Mouse (Mus musculus): ENCODE measurements around the gene Hsd17b14. TPM values are rescaled to one million over a fixed set of nuclear protein-coding genes. Genes with fewer than 3 reads are reported as not detected.

The Hsd17b14 gene
- polyA plus RNA-seq, 1 experiment from 2014 or later = 0.52 TPM

DNA sequence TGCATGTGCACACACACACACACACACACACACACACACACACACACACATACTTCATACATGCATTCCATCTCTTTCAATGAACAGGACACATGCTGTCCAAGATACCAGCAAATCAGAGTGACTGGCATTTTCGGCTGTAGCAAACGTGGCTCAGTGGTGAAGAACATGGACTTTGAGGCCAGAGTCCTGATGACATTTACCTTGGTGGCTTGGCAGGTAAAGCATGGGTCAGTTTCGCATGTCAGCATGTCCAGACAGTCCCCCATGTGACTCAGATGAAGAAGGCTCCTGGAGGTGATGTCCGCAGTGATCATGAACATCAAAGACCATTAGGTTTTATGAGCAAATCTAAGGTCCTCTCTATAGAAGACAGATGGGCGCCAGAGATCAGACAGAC, 42.3 kb downstream of the Hsd17b14 start:
- Histone ChIP-seq H3K4me1 (0 out of 2 replicates have a peak, but pooled peaks cover 8% of the 10 kb centered on the region), H3K4me2 (no peak overlapping the region), H3K9ac (no peak overlapping the region), H3K36me3 (replicated peaks) (no peaks in the 10 kb centered on the region), H3K27me3 (no peaks in the 10 kb centered on the region), H3K9me3 (no peaks in the 10 kb centered on the region), H3K4me3 (replicated peaks) (no peak overlapping the region), H3K27ac (no peak overlapping the region)
- no peak for ATAC-seq (ENCODE audit: low FRiP score)
- 89% methylated on average over 5 of the region's 5 CpGs for WGBS

DNA sequence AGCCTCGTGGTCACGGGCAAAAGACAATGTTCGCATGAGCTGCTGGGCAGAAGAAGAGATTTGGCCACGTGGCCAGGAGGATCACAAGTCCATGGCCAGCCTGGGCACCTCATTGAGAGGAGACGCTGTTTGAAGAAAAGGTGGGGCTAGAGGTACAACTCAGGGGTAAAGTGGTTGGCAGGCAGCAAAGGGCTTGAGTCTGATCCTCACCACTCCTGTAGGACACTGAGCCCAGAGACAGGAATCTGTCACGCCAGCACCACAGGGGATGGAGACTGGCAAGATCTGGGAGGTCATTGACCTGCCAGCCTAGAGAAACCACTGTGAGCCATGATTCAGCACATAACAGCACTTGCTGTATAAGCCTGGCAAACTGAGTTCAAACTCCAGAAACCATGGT, 42.8 kb downstream of the Hsd17b14 start:
- H3K9me3 ChIP-seq = no peaks in the 10 kb centered on the region
- H3K4me1 ChIP-seq = 0 out of 2 replicates have a peak, but pooled peaks cover 8% of the 10 kb centered on the region
- H3K27ac ChIP-seq = no peak overlapping the region
- WGBS = 93% methylated on average over 6 of the region's 6 CpGs
- H3K4me2 ChIP-seq = no peak overlapping the region
- no peaks in the 10 kb centered on the region for H3K27me3 ChIP-seq
- no peak overlapping the region for H3K9ac ChIP-seq
- no peak overlapping the region for H3K4me3 ChIP-seq (replicated peaks)
- no peak for ATAC-seq (ENCODE audit: low FRiP score)
- no peaks in the 10 kb centered on the region for H3K36me3 ChIP-seq (replicated peaks)

DNA sequence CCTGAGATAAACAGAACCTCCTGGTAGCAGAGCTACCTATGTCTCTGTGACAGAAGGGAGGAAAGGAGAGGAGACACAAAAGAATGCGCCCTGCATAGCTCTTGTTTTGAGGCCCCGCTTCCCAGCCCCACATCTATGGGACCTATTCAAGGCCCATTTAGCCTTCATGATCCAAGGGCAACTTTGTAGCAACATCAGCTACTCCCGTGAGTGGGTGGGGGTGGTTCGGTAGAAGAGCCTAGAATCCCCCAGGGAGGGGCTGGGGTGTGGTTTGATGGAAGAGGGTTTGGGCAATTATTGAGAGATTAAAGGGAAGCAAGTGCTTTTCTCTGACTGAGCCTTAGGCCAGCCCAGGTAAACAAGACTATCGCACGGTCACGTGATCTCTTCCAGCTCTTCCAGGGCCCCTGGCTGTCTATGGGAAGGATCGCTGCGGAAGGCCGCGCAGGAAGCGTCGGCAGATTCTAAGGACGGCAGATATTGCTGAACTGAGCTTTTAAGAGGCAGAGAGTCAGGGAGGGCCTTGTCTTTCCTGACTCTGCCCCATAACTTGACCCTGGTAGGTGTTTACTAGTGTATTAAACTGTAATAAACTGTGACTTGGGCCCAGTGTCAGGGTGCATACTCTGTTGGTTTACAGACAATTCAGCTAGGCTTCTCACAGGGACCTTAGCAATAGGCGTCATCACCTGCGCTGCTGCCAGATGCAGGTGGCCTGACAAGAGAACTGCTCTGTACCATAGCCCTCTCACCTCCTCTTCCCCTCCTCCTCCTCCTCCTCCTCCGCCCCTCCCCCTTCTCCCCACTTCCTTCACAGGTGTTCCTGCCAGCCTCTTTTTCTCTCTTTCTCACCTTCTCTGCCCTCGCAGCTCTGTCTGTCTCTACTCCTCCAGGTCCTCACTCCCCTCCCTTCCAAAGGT, 44.5 kb downstream of the Hsd17b14 start:
- no peak overlapping the region for H3K4me3 ChIP-seq (replicated peaks)
- no peak for ATAC-seq (ENCODE audit: low FRiP score)
- no peaks in the 10 kb centered on the region for H3K9me3 ChIP-seq
- H3K4me2 ChIP-seq = no peak overlapping the region
- no peak overlapping the region for H3K9ac ChIP-seq
- H3K27ac ChIP-seq = no peak overlapping the region
- 48% methylated on average over 18 of the region's 18 CpGs for WGBS
- H3K27me3 ChIP-seq = no peaks in the 10 kb centered on the region
- no peaks in the 10 kb centered on the region for H3K36me3 ChIP-seq (replicated peaks)
- H3K4me1 ChIP-seq = 0 out of 2 replicates have a peak, but pooled peaks cover 8% of the 10 kb centered on the region

DNA sequence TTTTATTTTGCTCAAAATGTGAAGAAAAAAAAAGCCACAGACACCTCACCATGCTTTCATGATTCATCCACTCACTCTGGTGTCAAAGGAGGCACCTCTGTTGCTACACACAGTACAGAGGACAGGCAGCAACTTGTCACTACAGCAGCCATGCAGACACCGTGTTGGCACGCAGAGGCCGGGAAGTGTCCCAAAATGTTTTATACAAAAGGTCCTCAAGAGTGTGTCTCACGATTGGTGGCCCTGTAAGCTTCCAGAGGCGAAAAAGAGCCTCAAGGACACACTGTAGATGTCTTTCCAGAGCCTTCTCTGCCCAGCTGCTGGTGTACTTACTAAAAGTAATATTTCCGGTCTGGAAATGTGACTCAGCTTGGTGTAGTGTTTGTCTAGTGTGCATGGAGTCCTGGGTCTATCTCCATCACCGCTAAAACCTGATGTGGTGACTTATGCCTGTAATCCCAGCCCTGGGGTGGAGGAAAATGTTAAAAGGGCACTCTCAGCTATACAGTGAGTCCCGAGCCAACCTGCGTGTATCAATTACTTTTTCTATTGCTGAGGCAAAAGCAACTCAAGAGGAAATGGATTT, 51.1 kb downstream of the Hsd17b14 start:
- H3K4me1 ChIP-seq = no peaks in the 10 kb centered on the region
- H3K4me2 ChIP-seq = no peak overlapping the region
- no peak for ATAC-seq (ENCODE audit: low FRiP score)
- H3K27me3 ChIP-seq = no peaks in the 10 kb centered on the region
- no peak overlapping the region for H3K4me3 ChIP-seq (replicated peaks)
- H3K36me3 ChIP-seq (replicated peaks) = no peaks in the 10 kb centered on the region
- no peak overlapping the region for H3K9ac ChIP-seq
- no peak overlapping the region for H3K27ac ChIP-seq
- 84% methylated on average over 9 of the region's 9 CpGs for WGBS
- H3K9me3 ChIP-seq = no peaks in the 10 kb centered on the region

DNA sequence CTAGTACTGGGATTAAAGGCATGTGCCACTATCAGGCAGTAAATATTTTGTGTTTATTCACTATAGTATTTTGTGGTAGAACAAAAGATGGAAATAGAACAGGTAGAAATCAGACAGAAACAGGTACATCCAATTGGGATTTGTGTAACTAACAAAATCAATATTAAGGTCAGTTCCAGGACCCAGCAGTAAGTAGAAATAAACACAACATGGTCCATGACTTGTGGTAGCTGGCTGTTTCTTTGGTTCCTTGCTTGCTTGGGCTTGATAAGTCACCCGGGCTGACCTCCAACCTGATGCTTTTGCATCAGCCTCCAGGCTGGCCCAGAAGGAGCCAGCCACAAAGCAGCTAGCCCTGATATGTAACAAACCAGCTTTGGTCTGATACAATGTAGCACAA, 54.8 kb downstream of the Hsd17b14 start:
- Histone ChIP-seq H3K27me3 (no peaks in the 10 kb centered on the region), H3K9me3 (no peaks in the 10 kb centered on the region), H3K36me3 (replicated peaks) (no peaks in the 10 kb centered on the region), H3K4me3 (replicated peaks) (no peak overlapping the region), H3K4me1 (no peaks in the 10 kb centered on the region), H3K9ac (no peak overlapping the region), H3K4me2 (no peak overlapping the region), H3K27ac (no peak overlapping the region)
- WGBS = 79% methylated on average over 1 of the region's 1 CpGs
- ATAC-seq (ENCODE audit: low FRiP score) = no peak

DNA sequence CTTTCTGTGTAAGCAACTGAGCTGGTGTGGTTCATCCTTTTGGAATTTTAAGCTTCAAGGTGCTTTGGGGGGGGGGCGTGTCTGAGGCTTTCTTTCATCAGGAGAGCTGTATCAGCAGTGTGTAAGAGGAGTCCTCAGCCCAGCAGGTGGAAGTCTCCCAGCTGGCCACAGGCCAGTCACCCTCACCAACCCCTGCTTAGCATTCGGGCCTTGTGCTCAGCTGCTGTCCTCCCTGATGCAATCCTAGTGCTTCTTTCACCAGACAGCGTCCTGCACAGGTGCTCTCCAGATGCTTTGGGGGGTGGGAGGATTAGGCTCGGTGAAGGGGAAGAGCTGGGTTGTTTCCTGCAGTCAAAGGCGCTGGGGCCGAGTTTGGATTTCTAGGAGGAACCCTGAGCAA, 61.6 kb downstream of the Hsd17b14 start:
- no peaks in the 10 kb centered on the region for H3K36me3 ChIP-seq (replicated peaks)
- H3K9me3 ChIP-seq = no peaks in the 10 kb centered on the region
- peaks cover 55% of the 10 kb centered on the region for H3K27me3 ChIP-seq

DNA sequence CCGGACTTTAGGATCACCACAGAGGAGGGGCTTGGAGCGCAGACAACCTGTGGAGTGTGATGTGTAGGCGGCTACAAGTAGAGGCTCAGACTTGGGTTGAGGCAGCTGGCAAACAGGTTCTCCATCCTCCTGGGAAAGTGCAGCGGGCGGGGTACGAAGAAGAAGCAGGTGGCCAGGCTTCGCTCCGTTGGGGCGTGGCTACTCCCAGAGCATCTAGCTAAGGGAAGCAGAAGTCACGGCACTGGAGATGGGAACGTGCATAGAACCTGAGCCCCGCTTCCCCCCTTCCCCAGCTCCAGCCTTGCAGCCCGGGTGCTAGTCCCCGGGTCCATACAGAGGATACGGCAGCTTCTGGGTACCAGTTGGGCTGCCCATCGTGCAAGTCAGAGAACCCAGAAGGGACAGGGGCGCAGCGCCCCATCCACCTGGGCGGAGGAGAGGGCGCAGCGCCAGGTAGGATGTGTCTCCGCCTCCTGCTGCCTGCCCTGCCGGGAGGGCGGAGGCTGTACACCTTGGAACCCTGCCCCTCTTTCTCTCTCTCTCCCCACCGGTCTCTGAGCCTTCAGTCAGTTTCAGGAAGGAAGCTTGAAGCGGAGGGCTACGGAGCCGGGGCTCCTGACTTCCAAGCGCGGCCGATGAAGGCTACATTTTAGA, 62.5 kb downstream of the Hsd17b14 start, which contains the start of gene Fut1:
Gene Fut1 (plus strand): TSS at position 248 of the 654 bp plus-strand sequence.
- Histone ChIP-seq H3K4me2 (no peak within 1 kb of the TSS), H3K4me3 (replicated peaks) (0 out of 2 replicates have a peak within 1 kb of the TSS, but pooled peaks have one; percentile 2), H3K4me1 (peaks cover 4% of the 10 kb centered on the region; the same call in 1 of the 2 replicates), H3K9ac (no peak within 1 kb of the TSS), H3K9me3 (no peaks in the 10 kb centered on the region), H3K36me3 (replicated peaks) (no peaks in the 10 kb centered on the region), H3K27ac (no peak within 1 kb of the TSS), H3K27me3 (peaks cover 55% of the 10 kb centered on the region)
- WGBS = 7% methylated on average over 31 of the region's 31 CpGs
- ATAC-seq (ENCODE audit: low FRiP score) = no peak

More for the DNA sequence above, 61.6 kb downstream of the Hsd17b14 start:
- H3K4me2 ChIP-seq = no peak overlapping the region
- H3K27ac ChIP-seq = no peak overlapping the region
- no peak overlapping the region for H3K9ac ChIP-seq
- 22% methylated on average over 6 of the region's 6 CpGs for WGBS
- no peak for ATAC-seq (ENCODE audit: low FRiP score)
- H3K4me3 ChIP-seq (replicated peaks) = no peak overlapping the region
- H3K4me1 ChIP-seq = peaks cover 4% of the 10 kb centered on the region; the same call in 1 of the 2 replicates

Other genes with a start within 250 kb of the Hsd17b14 start
- gene Trpm4, start 221.1 kb upstream of the Hsd17b14 start, polyA plus RNA-seq (2016; fragmentation: Nextera tagmentation; extraction: Ambion mirVana) = 4.6 and 6.6 TPM in 2 replicates
- 0.13 and 0.20 TPM in 2 replicates for gene Hrc, start 219.6 kb upstream of the Hsd17b14 start, polyA plus RNA-seq (2016; fragmentation: Nextera tagmentation; extraction: Ambion mirVana)
- 12.6 and 14.9 TPM in 2 replicates for gene Ppfia3, start 187.9 kb upstream of the Hsd17b14 start, polyA plus RNA-seq (2016; fragmentation: Nextera tagmentation; extraction: Ambion mirVana)
- 3.1 TPM in 2 replicates for gene Lin7b, start 184.3 kb upstream of the Hsd17b14 start, polyA plus RNA-seq (2016; fragmentation: Nextera tagmentation; extraction: Ambion mirVana)
- 313 and 314 TPM in 2 replicates for gene Snrnp70, start 159.2 kb upstream of the Hsd17b14 start, polyA plus RNA-seq (2016; fragmentation: Nextera tagmentation; extraction: Ambion mirVana)
- not detected in 2 replicates for gene Kcna7, start 149.2 kb upstream of the Hsd17b14 start, polyA plus RNA-seq (2016; fragmentation: Nextera tagmentation; extraction: Ambion mirVana)
- 0.32 and 0.65 TPM in 2 replicates for gene Ntf5, start 141.2 kb upstream of the Hsd17b14 start, polyA plus RNA-seq (2016; fragmentation: Nextera tagmentation; extraction: Ambion mirVana)
- gene Lhb, start 134.1 kb upstream of the Hsd17b14 start, polyA plus RNA-seq (2016; fragmentation: Nextera tagmentation; extraction: Ambion mirVana) = 0.50 TPM in 1 of 2 replicates, not detected in the other
- gene Gys1, start 120.0 kb upstream of the Hsd17b14 start, polyA plus RNA-seq (2016; fragmentation: Nextera tagmentation; extraction: Ambion mirVana) = 28.7 and 30.7 TPM in 2 replicates
- gene Ruvbl2, start 116.8 kb upstream of the Hsd17b14 start, polyA plus RNA-seq (2016; fragmentation: Nextera tagmentation; extraction: Ambion mirVana) = 167 and 175 TPM in 2 replicates
- gene Ftl1, start 95.0 kb upstream of the Hsd17b14 start, polyA plus RNA-seq (2016; fragmentation: Nextera tagmentation; extraction: Ambion mirVana) = 5,523 and 5,537 TPM in 2 replicates
- gene Bax, start 88.0 kb upstream of the Hsd17b14 start, polyA plus RNA-seq (2016; fragmentation: Nextera tagmentation; extraction: Ambion mirVana) = 240 and 256 TPM in 2 replicates
- gene Tulp2, start 73.0 kb upstream of the Hsd17b14 start, polyA plus RNA-seq (2016; fragmentation: Nextera tagmentation; extraction: Ambion mirVana) = 0.29 and 0.34 TPM in 2 replicates
- gene Gm45808, start 68.1 kb upstream of the Hsd17b14 start, polyA plus RNA-seq (2016; fragmentation: Nextera tagmentation; extraction: Ambion mirVana) = not detected in 2 replicates
- gene Dhdh, start 66.1 kb upstream of the Hsd17b14 start, polyA plus RNA-seq (2016; fragmentation: Nextera tagmentation; extraction: Ambion mirVana) = 3.0 and 3.6 TPM in 2 replicates
- gene Nucb1, start 44.5 kb upstream of the Hsd17b14 start, polyA plus RNA-seq (2016; fragmentation: Nextera tagmentation; extraction: Ambion mirVana) = 89.5 and 90.5 TPM in 2 replicates
- gene Ppp1r15a, start 28.6 kb upstream of the Hsd17b14 start, polyA plus RNA-seq (2016; fragmentation: Nextera tagmentation; extraction: Ambion mirVana) = 14.6 and 16.6 TPM in 2 replicates
- 0.74 and 1.0 TPM in 2 replicates for gene Plekha4, start 28.6 kb upstream of the Hsd17b14 start, polyA plus RNA-seq (2016; fragmentation: Nextera tagmentation; extraction: Ambion mirVana)
- 18.3 and 22.2 TPM in 2 replicates for gene Bcat2, start 15.3 kb downstream of the Hsd17b14 start, polyA plus RNA-seq (2016; fragmentation: Nextera tagmentation; extraction: Ambion mirVana)
- not detected in 2 replicates for gene Fgf21, start 60.6 kb downstream of the Hsd17b14 start, polyA plus RNA-seq (2016; fragmentation: Nextera tagmentation; extraction: Ambion mirVana)
- 0.10 and 0.24 TPM in 2 replicates for gene Fut1, start 62.4 kb downstream of the Hsd17b14 start, polyA plus RNA-seq (2016; fragmentation: Nextera tagmentation; extraction: Ambion mirVana)
- gene Izumo1, start 66.9 kb downstream of the Hsd17b14 start, polyA plus RNA-seq (2016; fragmentation: Nextera tagmentation; extraction: Ambion mirVana) = 0.13 TPM in 1 of 2 replicates, not detected in the other
- 8.3 and 8.9 TPM in 2 replicates for gene Rasip1, start 72.6 kb downstream of the Hsd17b14 start, polyA plus RNA-seq (2016; fragmentation: Nextera tagmentation; extraction: Ambion mirVana)
- gene Mamstr, start 85.1 kb downstream of the Hsd17b14 start, polyA plus RNA-seq (2016; fragmentation: Nextera tagmentation; extraction: Ambion mirVana) = 2.6 and 3.1 TPM in 2 replicates
- gene Fut2, start 111.5 kb downstream of the Hsd17b14 start, polyA plus RNA-seq (2016; fragmentation: Nextera tagmentation; extraction: Ambion mirVana) = 0.11 TPM in 1 of 2 replicates, not detected in the other
- 0.23 and 0.33 TPM in 2 replicates for gene Ntn5, start 129.1 kb downstream of the Hsd17b14 start, polyA plus RNA-seq (2016; fragmentation: Nextera tagmentation; extraction: Ambion mirVana)
- gene Sec1, start 139.5 kb downstream of the Hsd17b14 start, polyA plus RNA-seq (2016; fragmentation: Nextera tagmentation; extraction: Ambion mirVana) = 0.64 and 0.68 TPM in 2 replicates
- 10.2 and 11.0 TPM in 2 replicates for gene Car11, start 144.9 kb downstream of the Hsd17b14 start, polyA plus RNA-seq (2016; fragmentation: Nextera tagmentation; extraction: Ambion mirVana)
- gene Dbp, start 150.2 kb downstream of the Hsd17b14 start, polyA plus RNA-seq (2016; fragmentation: Nextera tagmentation; extraction: Ambion mirVana) = 3.8 and 3.9 TPM in 2 replicates
- gene Rpl18, start 160.6 kb downstream of the Hsd17b14 start, polyA plus RNA-seq (2016; fragmentation: Nextera tagmentation; extraction: Ambion mirVana) = 707 and 745 TPM in 2 replicates
- 26.5 and 30.1 TPM in 2 replicates for gene Sphk2, start 163.1 kb downstream of the Hsd17b14 start, polyA plus RNA-seq (2016; fragmentation: Nextera tagmentation; extraction: Ambion mirVana)
- 1.1 and 1.5 TPM in 2 replicates for gene Fam83e, start 166.3 kb downstream of the Hsd17b14 start, polyA plus RNA-seq (2016; fragmentation: Nextera tagmentation; extraction: Ambion mirVana)
- not detected in 2 replicates for gene Spaca4, start 170.9 kb downstream of the Hsd17b14 start, polyA plus RNA-seq (2016; fragmentation: Nextera tagmentation; extraction: Ambion mirVana)
- gene Lmtk3, start 228.8 kb downstream of the Hsd17b14 start, polyA plus RNA-seq (2016; fragmentation: Nextera tagmentation; extraction: Ambion mirVana) = 10.2 and 10.8 TPM in 2 replicates
- 1.5 and 1.9 TPM in 2 replicates for gene Sult2b1, start 229.8 kb downstream of the Hsd17b14 start, polyA plus RNA-seq (2016; fragmentation: Nextera tagmentation; extraction: Ambion mirVana)

All from forebrain, embryonic 12.5 days (tissue).